Mouse (Mus musculus) forebrain, embryonic 14.5 days (tissue): Measurements from ENCODE around the gene Celf5. TPM values are rescaled to one million over a fixed set of nuclear protein-coding genes. Genes with fewer than 3 reads are reported as not detected.

Experiments used
- ATAC-seq: fragments of 200-750 bp; cut with Nextera tagmentation; 2 replicates; pipeline ENCODE4 v1.8.0; 2017; ENCODE audit warnings: mild to moderate bottlenecking, moderate library complexity
- DNase-seq: peaks from one replicate; pipeline ENCODE4 v3.0.0-alpha.2; 2015; ENCODE audit warnings: low spot score
- H3K27ac ChIP-seq: fragments of 300-500 bp; sonication (generic); 2 replicates; pipeline ENCODE4 v1.5.1; 2014; ENCODE audit warnings: low read depth, mild to moderate bottlenecking, control low read depth, low read length, moderate library complexity
- H3K27me3 ChIP-seq: fragments of 300-500 bp; sonication (generic); replicated peaks from 2 replicates; pipeline ENCODE4 v1.6.1; 2014; ENCODE audit warnings: low read length, control low read depth, mixed read lengths; ENCODE audit not compliant: control insufficient read depth, insufficient read depth
- H3K36me3 ChIP-seq: fragments of 300-500 bp; sonication (generic); 2 replicates; pipeline ENCODE4 v1.6.1; 2014; ENCODE audit warnings: low read length, control low read depth; ENCODE audit not compliant: control insufficient read depth, insufficient read depth
- H3K4me1 ChIP-seq: fragments of 300-500 bp; sonication (generic); 2 replicates; pipeline ENCODE4 v1.6.1; 2014; ENCODE audit warnings: antibody characterized with exemption, low read length, control low read depth; ENCODE audit not compliant: control insufficient read depth, insufficient read depth
- H3K4me2 ChIP-seq: fragments of 300-500 bp; sonication (generic); 2 replicates; pipeline ENCODE4 v1.6.1; 2014; ENCODE audit warnings: mild to moderate bottlenecking, control low read depth, low read length
- H3K4me3 ChIP-seq: fragments of 300-500 bp; sonication (generic); 2 replicates; pipeline ENCODE4 v1.5.1; 2014; ENCODE audit warnings: low read depth, low read length, control low read depth
- H3K9ac ChIP-seq: fragments of 300-500 bp; sonication (generic); 2 replicates; pipeline ENCODE4 v1.6.1; 2014; ENCODE audit warnings: mild to moderate bottlenecking, low read length, control low read depth, moderate library complexity
- H3K9me3 ChIP-seq: fragments of 300-500 bp; sonication (generic); replicated peaks from 2 replicates; pipeline ENCODE4 v1.6.1; 2016; ENCODE audit warnings: low read length, control low read depth, mixed read lengths; ENCODE audit not compliant: control insufficient read depth
- WGBS: fragments of 180-500 bp; shearing (Covaris S2); extraction: QIAGEN DNeasy Blood & Tissue Kit; methylation state at CpG from one replicate; pipeline ENCODE4 v1.1.7; 2014; 5-methylcytosine and 5-hydroxymethylcytosine counted together
- polyA plus RNA-seq: library from polyadenylated mRNA; unstranded; fragments of >200 nt; fragmentation: Nextera tagmentation; extraction: Ambion mirVana; gene quantifications from 2 replicates; pipeline ENCODE4 v1.2.1, GENCODE M21; 2014

The Celf5 gene
- polyA plus RNA-seq, 1 experiment from 2014 or later: 57.9 TPM

GRCm38 (mm10) chr10:81517227-81517626 is 34.7 kb upstream of the Celf5 start:
- WGBS: 79% methylated on average over 8 of the region's 8 CpGs
- Histone ChIP-seq H3K27me3 (no peaks in the 10 kb centered on the region), H3K4me1 (no peaks in the 10 kb centered on the region), H3K4me2 (no peak overlapping the region), H3K9ac (no peak overlapping the region), H3K36me3 (no peaks in the 10 kb centered on the region), H3K27ac (no peak overlapping the region), H3K9me3 (no peaks in the 10 kb centered on the region), H3K4me3 (no peak overlapping the region)
- no peak for ATAC-seq
- no peak for DNase-seq

DNA sequence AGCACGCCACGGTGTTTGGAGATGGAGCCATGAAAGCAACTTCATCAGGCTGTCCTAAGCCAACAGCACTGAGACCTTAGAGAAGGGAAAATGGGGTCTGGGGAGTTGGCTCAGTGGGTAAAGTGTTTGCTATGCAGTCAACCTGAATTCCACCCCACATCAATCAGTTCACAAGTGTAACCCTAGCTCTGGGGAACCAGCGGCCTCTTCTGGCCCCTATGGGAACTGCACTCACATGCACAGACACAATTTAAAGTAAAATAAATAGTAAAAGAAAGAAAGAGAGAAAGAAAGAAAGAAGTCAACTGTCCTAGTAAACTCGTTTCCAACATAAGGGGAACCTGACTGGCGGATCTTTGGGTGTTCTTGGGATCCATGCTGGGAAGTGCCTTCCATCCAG is 31.3 kb upstream of the Celf5 start:
- no peak overlapping the region for H3K4me2 ChIP-seq
- no peaks in the 10 kb centered on the region for H3K36me3 ChIP-seq
- H3K9ac ChIP-seq: no peak overlapping the region
- H3K27ac ChIP-seq: no peak overlapping the region
- DNase-seq (no peak), ATAC-seq (no peak)
- no peaks in the 10 kb centered on the region; the same call in 1 of the 2 replicates for H3K27me3 ChIP-seq
- H3K9me3 ChIP-seq: no peaks in the 10 kb centered on the region
- no peak overlapping the region for H3K4me3 ChIP-seq
- H3K4me1 ChIP-seq: no peaks in the 10 kb centered on the region
- 87% methylated on average over 5 of the region's 5 CpGs for WGBS

DNA sequence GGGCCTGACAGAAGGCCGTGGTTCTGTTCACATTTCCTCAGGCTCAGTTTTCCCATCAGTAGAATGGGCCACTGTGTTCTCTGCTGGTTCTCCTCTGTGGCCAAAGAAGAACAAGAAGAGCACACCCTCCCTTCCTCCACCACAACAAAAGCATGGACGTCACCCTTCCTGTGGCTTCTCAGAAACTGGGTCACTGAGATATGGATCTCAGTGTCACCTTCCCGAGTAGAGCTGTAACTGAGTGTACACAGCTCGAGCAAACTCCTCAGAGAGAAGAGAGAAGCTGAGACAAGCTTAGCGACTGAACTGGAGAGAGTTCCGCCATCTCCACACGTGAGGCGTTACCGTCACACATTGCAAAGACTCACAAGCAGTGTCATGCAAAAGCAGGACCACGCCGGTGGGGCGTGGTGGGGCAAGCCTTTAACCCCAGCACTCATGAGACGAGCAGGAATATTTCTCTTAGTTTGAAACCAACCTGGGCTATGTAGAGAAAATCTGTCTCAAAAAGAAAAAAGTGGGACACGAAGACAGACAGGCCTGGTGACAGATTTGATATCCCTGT is 27.8 kb upstream of the Celf5 start:
- Histone ChIP-seq H3K9me3 (no peaks in the 10 kb centered on the region), H3K36me3 (no peaks in the 10 kb centered on the region), H3K27me3 (no peaks in the 10 kb centered on the region; the same call in 1 of the 2 replicates), H3K4me2 (no peak overlapping the region), H3K4me3 (no peak overlapping the region), H3K4me1 (no peaks in the 10 kb centered on the region), H3K9ac (no peak overlapping the region), H3K27ac (no peak overlapping the region)
- no peak for ATAC-seq
- DNase-seq: no peak
- WGBS: 82% methylated on average over 14 of the region's 14 CpGs

DNA sequence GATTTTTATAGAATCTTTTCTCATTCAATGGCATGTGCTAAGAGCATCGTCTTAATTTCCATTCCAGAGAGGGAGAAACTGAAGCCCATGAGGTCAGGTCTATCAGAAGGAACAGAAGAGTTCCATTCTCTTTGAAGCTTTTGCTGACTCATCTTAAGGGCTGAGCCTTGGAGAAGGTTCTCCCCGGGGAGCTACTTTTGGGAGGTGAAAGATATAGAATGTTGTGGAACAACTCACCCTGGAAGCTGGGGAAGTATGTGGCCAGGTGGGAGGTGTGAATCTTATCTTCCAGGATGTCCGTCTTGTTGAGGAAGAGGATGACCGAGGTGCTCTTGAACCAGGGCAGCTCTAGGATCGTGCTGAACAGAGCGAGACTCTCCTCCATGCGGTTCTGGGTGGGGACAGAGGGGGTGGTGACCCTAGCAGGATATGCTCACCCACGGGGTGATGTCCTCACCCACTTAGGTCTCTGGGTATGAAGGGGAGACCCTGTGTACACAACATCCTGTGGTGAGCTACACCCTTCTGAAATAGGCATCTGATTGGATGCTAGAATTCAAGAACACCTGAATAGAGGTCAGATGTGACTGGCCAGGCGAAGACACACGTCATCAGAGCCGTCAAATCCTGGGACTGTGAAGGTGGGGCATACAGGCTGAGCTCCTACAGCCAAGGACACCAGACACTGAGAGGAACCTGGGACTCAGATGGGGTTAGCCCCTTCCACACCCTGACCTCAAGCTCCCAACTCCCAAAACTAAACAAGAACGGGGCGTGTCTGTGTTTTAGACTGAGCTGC is 25.4 kb upstream of the Celf5 start:
- DNase-seq: no peak
- no peak overlapping the region for H3K27ac ChIP-seq
- no peaks in the 10 kb centered on the region for H3K9me3 ChIP-seq
- H3K27me3 ChIP-seq: peaks cover 7% of the 10 kb centered on the region
- no peak for ATAC-seq
- no peak overlapping the region for H3K9ac ChIP-seq
- no peaks in the 10 kb centered on the region for H3K36me3 ChIP-seq
- no peak overlapping the region for H3K4me2 ChIP-seq
- no peak overlapping the region for H3K4me3 ChIP-seq
- WGBS: 82% methylated on average over 13 of the region's 13 CpGs
- no peaks in the 10 kb centered on the region for H3K4me1 ChIP-seq

GRCm38 (mm10) chr10:81507095-81507494 is 24.6 kb upstream of the Celf5 start:
- Histone ChIP-seq H3K4me1 (no peaks in the 10 kb centered on the region), H3K9me3 (no peaks in the 10 kb centered on the region), H3K36me3 (no peaks in the 10 kb centered on the region), H3K4me2 (no peak overlapping the region), H3K27ac (no peak overlapping the region), H3K27me3 (peaks cover 7% of the 10 kb centered on the region), H3K4me3 (no peak overlapping the region), H3K9ac (no peak overlapping the region)
- DNase-seq (no peak), ATAC-seq (no peak)
- 34% methylated on average over 6 of the region's 6 CpGs for WGBS

DNA sequence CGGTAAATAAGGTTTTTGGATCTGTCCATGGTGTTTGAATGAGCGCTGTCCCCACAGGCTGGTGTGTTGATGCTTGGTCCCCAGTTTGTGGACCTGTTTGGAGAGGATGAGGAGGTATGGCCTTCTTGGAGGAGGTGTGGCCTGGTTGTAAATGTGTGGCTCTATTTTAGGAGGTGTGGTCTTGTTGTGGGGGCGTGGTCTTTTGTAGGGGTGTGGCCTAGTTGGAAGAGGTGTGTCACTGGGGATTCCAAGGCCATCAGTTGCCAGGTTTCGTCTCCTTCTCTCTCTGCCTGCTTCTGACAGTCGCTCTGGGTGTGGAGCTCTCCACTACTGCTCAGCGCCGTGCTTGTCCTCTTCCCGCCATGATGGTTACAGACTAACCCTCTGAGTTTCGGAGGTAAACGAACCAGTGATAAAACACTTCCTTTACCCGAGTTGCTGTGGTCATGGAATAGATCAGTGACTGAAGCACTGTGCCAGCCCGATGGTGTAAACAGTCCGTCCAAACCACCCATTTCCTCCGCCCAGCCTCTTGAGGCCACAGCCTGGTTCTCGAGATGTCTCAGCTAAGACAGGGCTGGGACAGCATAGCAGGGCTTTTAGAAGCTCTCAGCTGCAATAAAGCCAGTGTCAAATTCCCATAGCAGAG is 22.6 kb upstream of the Celf5 start:
- Histone ChIP-seq H3K4me1 (no peaks in the 10 kb centered on the region), H3K36me3 (no peaks in the 10 kb centered on the region), H3K9me3 (no peaks in the 10 kb centered on the region), H3K9ac (no peak overlapping the region), H3K27ac (no peak overlapping the region), H3K4me2 (no peak overlapping the region), H3K4me3 (no peak overlapping the region), H3K27me3 (peaks cover 7% of the 10 kb centered on the region; the same call in 1 of the 2 replicates)
- ATAC-seq (no peak), DNase-seq (no peak)
- WGBS: 82% methylated on average over 15 of the region's 15 CpGs

DNA sequence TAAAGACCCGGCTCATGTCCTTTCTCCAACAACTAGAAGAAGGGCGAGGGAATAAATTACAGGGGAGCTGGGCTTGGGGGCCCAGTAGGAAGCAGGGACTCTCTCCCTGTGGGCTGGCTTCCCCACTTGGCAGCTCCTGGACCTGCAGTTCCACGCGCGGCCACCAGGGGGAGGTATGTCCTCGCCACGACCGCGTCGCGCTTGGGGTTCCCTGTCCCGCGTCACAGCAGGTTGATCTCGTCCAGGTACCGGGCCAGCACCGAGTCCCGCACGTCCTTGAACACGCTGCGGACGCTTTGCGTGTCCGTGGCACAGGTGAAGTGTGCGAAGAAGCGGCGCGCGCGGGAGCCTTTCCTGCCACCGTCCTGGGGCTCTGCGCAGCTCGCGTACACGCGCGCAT is 20.1 kb upstream of the Celf5 start:
- 7% methylated on average over 36 of the region's 36 CpGs for WGBS
- Histone ChIP-seq H3K27me3 (peaks cover 7% of the 10 kb centered on the region; the same call in 1 of the 2 replicates), H3K4me1 (no peaks in the 10 kb centered on the region)

DNA sequence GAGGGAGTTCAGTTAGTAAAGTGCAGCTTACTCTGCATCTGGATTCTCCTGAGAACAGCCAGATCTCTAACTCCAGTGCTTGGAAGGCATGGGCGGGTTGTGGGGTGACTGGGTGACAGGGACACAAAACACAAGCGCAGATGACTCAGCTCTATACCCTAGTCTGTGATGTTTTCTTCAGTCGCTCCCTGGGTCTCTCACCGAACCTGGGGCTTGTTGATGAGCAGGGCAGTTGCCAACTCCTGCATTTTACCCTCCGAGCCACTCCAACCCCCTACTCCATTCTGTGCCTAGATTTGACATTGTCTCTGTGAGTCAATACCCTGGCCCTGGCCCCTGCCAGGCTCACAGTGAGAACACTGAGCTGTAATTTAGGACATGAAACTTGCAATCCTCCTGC is 19.4 kb upstream of the Celf5 start:
- H3K27me3 ChIP-seq: peaks cover 7% of the 10 kb centered on the region; the same call in 1 of the 2 replicates
- 0 out of 2 replicates have a peak, but pooled peaks cover 5% of the 10 kb centered on the region for H3K4me1 ChIP-seq
- no peak overlapping the region for H3K9ac ChIP-seq
- no peak overlapping the region for H3K27ac ChIP-seq
- H3K4me3 ChIP-seq: no peak overlapping the region
- H3K9me3 ChIP-seq: no peaks in the 10 kb centered on the region
- H3K36me3 ChIP-seq: no peaks in the 10 kb centered on the region
- ATAC-seq (no peak), DNase-seq (no peak)
- H3K4me2 ChIP-seq: no peak overlapping the region
- 84% methylated on average over 5 of the region's 5 CpGs for WGBS

More for the DNA sequence above, 20.1 kb upstream of the Celf5 start:
- DNase-seq: peak; percentile 79
- Histone ChIP-seq H3K9me3 (no peaks in the 10 kb centered on the region), H3K4me2 (peak overlapping the region; percentile 67), H3K4me3 (peak overlapping the region; percentile 32), H3K27ac (no peak overlapping the region), H3K36me3 (no peaks in the 10 kb centered on the region), H3K9ac (peak overlapping the region; percentile 50)
- ATAC-seq: peak; percentile 75

GRCm38 (mm10) chr10:81500032-81500431 is 17.5 kb upstream of the Celf5 start, which contains the start of gene S1pr4:
S1pr4 (minus strand) TSS chr10:81500132.
- H3K27ac ChIP-seq: no peak within 1 kb of the TSS
- peaks cover 7% of the 10 kb centered on the region; the same call in 1 of the 2 replicates for H3K27me3 ChIP-seq
- ATAC-seq: no peak
- whole genome bisulfite sequencing: 96% methylated on average over 2 of the region's 3 CpGs
- no peak within 1 kb of the TSS for H3K9ac ChIP-seq
- H3K4me1 ChIP-seq: peaks cover 11% of the 10 kb centered on the region
- no peak within 1 kb of the TSS for H3K4me3 ChIP-seq
- no peaks in the 10 kb centered on the region for H3K9me3 ChIP-seq
- H3K36me3 ChIP-seq: no peaks in the 10 kb centered on the region
- no peak for DNase-seq
- no peak within 1 kb of the TSS for H3K4me2 ChIP-seq
